Mouse (Mus musculus): ENCODE data around the gene Nin.

Gene Nin

GRCm38 (mm10) chr12:70011681-70012080 lies 101.8 kb downstream of the Nin start:
- no peak for DNase-seq (ENCODE audit: extremely low spot score)

DNA sequence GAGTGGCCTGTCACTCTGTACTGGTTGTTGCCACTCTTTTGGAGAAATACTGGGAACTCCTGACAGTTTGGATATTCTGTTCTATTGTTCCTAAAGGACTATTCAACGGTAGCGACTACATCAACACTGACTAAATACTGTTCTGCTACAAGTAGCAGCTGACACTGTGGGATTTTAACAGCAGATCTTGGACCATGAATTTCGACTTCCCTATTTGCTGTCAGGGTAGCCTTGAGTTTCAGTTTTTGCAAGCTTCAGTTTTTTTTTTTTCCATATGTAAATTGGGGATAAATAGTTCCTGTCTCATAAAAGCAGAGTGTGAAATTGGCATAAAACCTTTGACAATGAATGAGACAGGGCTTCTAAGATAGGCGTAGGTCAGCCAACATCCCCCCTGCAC lies 103.2 kb downstream of the Nin start:
- no peak for DNase-seq (ENCODE audit: extremely low spot score)

DNA sequence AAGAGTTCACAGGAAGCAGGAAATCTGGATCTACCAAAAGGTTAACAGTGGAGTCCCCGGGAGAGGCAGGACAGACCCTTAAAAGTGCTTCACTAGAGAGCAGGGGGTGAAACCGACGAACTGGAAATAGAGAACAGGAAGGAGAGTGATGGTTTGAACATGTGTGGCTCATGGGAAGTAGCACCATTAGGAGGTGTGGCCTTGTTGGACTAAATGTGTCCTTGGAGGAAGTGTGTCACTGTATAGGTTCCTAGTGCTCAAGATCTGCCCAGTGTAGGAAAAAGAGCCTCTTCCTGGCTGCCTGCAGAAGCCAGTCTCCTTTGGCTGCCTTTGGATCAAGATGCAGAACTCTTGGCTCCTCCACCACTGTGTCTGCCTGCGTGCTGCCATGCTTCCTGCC lies 108.4 kb downstream of the Nin start:
- DNase-seq (ENCODE audit: extremely low spot score) = no peak

DNA sequence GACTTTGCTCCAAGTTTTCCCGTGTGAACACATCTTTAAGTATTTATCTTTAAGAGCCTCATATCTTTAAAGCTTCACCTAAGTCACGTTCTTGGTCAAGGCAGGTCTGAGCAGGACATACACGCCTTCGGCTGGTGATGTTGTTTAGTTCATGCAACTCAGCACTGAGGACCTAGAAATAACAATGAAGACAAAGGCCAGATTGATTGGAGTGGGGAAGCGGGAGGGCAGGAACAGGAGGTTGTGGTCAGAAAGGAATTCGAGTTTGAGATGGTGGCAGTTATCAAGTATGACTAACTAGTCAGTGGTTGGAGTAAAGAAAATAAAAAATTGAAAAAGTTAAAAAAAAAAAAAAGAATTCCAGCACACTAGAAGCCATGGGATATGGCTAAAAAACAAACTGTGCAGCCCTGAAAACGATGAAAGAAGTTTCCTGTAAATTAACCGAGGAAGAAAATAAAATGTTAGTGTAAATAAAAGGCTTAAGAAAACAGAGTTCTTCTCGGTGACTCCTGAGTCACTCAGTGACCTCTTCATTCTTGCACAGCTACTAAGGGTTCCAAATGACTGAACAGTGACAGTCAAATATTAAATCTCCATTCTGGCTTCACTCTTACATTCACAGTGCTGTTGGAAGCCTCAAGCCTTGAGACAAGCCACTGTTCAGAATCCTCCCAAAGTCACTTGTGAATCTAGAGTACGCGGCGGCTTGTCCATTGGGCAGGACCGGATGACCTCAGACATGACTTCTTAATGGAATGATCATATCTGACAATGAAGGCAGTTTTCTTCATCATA lies 115.1 kb downstream of the Nin start:
- DNase-seq (ENCODE audit: extremely low spot score) = no peak

DNA sequence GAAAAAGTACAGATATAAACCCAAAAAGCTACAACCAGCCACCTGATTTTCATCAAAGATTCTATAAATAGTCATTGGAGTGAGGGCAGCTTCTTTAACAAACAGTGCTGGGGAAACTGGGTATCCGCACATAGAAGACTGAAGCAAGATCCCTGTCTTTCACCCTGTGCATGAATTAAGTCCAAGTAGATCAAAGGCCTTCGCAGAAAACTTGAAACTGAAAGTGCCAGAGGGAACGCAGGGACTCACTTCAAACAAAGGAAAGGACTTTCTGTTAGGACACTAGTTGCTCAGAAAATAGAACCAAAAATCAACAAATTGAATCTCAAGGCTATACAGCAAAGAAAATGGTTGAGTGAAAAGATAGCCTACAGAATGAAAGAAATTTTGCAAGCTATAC lies 118.1 kb downstream of the Nin start:
- DNase-seq (ENCODE audit: extremely low spot score) = no peak

GRCm38 (mm10) chr12:69986786-69987497 lies 126.6 kb downstream of the Nin start, which contains the start of gene Sav1:
Sav1 (minus strand) TSS chr12:69987002.
- DNase-seq (ENCODE audit: extremely low spot score) = peak; percentile 89

GRCm38 (mm10) chr12:69986241-69986762 lies 127.2 kb downstream of the Nin start:
- DNase-seq (ENCODE audit: extremely low spot score) = peak; percentile 67

DNA sequence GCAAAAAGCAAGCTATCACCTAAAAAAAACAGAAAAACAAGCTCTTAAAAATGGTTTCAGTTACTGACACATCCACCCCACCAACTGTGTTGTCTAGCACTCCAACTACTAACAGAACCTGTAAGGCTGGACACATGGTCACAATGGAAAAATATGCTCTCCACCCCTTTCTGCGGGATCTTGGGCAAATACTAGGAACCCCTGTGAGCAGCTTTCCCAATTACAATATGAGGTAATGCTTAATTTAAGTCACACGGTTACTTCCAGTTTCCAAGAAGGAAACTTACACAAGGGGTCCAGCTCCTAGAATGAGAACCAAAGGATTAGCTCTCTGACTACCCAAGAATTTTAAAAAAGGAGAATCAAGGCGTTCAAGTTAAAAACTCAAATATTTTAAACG lies 128.0 kb downstream of the Nin start:
- no peak for DNase-seq (ENCODE audit: extremely low spot score)

DNA sequence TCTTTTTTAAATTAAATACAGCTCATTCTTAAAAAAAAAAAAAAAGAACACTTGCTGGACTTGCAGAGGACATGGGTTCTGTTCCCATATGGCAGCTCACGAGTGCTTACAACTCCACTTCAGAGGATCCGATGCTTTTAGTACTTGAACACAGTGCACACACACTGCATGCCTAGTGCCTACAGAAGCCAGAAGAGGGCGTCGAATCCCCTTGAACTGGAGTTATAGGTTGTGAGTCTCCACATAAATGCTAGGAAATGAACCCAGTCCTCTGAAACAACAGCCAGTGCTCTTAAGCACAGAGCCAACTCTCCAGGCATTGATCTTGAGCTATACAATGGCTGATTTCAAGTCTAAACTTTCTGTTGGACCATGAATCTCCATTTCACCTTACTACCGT lies 130.6 kb downstream of the Nin start:
- no peak for DNase-seq (ENCODE audit: extremely low spot score)

DNA sequence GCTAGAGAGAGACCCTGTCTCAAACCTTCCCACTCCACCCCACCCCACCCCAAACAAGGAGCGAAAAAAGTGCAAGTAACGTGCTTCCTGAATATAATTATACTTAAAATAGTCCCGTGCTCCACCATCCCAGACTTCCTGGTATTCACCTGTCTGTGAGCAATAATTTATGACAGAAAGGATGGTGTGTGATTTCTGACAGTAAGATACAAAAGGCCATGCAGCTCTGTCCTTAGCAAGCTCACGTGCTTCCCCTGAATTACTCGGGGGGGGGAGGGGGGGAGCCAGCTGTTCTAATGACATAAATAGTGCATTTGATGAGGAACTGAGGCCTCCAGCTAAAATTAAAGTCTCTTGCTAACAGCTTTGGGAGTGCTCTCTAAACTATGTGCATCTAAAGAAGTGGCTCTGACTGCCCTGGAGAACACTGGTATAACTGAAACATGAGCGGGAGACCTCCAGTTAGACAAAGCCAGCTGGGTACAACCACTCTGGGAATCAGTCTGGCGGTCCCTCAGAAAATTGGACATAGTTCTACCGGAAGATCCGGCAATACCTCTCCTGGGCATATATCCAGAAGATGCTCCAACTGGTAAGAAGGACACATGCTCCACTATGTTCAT lies 136.0 kb downstream of the Nin start:
- DNase-seq (ENCODE audit: extremely low spot score) = no peak

- DNase-seq (ENCODE audit: extremely low spot score) = no peak
Measured at GRCm38 (mm10) chr12:69976688-69977087, 136.8 kb downstream of the Nin start.

DNA sequence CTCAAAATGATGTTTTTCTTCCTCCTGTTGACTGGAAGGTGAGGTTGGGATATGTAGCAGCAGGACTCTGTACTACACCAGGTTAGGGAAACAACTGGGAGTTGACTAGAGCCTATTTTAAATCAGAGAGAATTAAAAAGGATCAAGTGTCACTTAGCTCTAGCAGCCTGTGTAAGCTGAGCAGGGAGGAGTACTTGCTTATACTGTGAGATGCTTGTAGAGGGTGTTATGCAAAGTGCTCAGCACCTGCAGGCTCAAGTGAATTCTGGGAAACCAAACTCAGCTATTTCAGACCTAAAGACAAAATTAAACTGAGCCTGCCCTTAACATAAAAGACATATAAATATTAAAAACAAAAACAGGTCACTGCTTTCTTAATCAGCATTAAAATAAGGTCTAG lies 139.9 kb downstream of the Nin start:
- no peak for DNase-seq (ENCODE audit: extremely low spot score)

GRCm38 (mm10) chr12:69968154-69968553 lies 145.4 kb downstream of the Nin start:
- no peak for DNase-seq (ENCODE audit: extremely low spot score)

DNA sequence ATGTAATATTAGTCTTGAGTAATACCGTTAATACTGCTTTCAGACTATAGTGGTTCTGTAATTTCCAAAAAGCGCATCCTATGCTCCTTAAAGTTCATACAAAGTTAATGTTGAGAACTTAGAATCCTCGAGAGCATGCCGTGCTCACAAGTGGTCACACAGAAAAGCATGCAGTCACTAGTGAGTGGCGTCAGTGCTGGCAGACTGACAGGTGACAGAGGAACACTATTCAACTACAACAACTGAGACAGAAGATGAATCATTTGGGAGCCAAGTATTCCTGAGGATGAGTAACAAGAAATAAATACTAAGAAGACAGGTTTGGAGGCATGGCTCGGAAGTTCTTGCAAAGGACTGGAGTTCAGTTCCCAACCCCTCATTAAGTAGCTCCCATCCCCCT lies 146.4 kb downstream of the Nin start:
- no peak for DNase-seq (ENCODE audit: extremely low spot score)

- DNase-seq (ENCODE audit: extremely low spot score) = no peak
Measured at GRCm38 (mm10) chr12:69966071-69966470, 147.4 kb downstream of the Nin start.

DNA sequence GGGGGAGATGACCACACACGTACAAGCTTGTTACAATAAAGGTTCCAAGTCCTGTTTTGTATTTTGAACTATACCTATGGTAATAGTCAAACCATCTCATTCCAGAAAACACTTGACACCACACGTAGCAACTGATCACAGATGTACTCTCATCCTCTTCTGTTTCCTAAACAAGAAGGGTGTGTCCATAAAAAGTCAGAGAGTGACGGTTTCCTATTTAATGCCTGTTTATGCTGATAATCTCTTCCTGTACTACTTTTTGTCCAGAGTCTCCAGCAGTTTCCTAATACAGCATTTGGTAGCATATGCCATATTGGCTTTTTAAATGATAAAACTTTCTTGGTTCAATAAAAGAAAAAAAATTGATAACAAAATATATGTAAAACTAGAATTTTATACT lies 147.9 kb downstream of the Nin start:
- no peak for DNase-seq (ENCODE audit: extremely low spot score)

DNA sequence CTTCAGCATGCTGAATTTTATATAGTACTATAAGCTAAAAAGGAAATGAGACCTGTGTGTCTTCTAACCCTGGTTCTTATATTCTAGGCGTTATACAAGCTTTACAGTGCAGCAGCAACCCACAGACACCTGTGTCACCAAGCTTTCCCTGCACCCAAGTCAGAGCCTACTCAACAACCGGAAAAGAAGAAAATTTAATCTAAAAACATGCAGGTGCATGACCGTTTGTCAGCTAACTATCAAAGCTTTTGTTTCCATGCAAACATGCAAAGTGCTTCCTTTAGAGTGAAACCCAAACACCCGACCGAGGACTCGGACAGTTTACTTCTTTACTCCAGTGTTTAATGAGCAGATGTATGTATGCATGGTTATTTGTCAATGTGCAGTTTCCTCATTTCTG lies 150.4 kb downstream of the Nin start:
- DNase-seq (ENCODE audit: extremely low spot score) = no peak

- peak; percentile 19 for DNase-seq (ENCODE audit: extremely low spot score)
Measured at GRCm38 (mm10) chr12:69962468-69962867, 151.0 kb downstream of the Nin start.
